Mouse (Mus musculus): Measurements from ENCODE around the gene Bahcc1.
A peak's percentile ranks its signal among the peaks of the same experiment; 100 is the strongest.

The Bahcc1 gene

DNA sequence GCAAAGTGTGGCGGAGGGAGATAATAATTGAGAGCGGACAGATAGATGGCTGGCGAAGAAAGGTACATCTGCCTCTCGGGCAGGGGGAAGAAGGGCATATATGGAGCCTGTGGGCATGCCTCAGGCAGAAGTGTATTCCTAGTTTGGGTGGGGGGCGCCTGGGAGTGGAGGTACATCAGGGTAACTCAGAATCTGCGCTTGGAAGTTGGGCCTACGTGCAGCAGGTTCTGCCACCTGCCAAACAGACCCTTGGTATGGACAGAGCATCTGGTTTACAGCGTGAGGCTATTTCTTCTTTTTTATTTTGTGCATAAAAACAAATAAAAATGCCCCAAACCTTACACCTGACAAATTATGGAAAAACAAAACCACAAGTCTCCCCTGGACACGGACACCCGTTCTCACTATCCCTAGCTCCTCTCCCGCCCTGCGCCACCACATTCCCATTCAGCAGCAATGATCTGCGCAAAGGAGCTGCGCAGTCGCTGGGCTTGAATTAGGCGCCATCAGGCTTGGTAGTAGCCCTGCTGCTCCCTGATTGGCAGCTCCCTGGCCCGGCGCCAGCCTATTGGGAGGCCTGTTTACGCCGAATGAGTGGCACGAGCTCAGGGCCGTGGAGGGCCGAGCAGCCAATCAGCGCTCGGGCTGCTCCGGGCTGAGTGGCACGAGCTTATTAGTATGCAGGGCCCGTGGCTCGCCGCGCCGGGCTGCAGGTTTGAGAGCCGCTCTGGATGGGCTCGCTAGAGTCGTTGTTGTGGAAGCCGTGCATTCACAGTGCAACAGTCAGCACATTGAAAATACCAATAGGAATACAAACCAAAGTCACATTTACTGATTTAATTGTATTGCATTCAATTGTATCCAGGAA, at the start of gene Bahcc1:
Bahcc1 (plus strand) TSS at position 718 of the 868 bp plus-strand sequence.
- peak; percentile 94 for DNase-seq (ENCODE audit: low read depth, low spot score)

DNA sequence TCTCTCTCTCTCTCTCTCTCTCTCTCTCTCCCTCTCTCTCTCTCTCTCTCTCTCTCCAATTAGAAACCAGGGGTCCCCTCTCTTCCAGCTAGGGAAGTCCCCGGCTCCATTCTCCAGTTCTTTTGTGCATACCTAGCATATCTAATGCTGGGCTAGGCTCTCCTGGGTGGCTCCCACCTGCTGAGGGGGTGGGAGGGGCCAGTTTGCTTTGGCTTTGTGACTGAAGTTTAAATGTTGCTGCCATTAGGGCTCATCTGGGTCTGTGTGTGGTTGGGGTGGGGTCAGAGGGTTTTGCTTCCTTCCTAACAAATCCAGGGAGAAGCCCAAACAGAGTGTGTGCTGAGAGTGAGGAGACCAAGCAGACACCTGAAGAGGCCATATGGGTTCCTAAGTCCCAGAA, 49.6 kb upstream of the Bahcc1 start:
- DNase-seq (ENCODE audit: low read depth, low spot score) = no peak

GRCm38 (mm10) chr11:120183708-120184107, 49.0 kb upstream of the Bahcc1 start:
- no peak for DNase-seq (ENCODE audit: low read depth, low spot score)

DNA sequence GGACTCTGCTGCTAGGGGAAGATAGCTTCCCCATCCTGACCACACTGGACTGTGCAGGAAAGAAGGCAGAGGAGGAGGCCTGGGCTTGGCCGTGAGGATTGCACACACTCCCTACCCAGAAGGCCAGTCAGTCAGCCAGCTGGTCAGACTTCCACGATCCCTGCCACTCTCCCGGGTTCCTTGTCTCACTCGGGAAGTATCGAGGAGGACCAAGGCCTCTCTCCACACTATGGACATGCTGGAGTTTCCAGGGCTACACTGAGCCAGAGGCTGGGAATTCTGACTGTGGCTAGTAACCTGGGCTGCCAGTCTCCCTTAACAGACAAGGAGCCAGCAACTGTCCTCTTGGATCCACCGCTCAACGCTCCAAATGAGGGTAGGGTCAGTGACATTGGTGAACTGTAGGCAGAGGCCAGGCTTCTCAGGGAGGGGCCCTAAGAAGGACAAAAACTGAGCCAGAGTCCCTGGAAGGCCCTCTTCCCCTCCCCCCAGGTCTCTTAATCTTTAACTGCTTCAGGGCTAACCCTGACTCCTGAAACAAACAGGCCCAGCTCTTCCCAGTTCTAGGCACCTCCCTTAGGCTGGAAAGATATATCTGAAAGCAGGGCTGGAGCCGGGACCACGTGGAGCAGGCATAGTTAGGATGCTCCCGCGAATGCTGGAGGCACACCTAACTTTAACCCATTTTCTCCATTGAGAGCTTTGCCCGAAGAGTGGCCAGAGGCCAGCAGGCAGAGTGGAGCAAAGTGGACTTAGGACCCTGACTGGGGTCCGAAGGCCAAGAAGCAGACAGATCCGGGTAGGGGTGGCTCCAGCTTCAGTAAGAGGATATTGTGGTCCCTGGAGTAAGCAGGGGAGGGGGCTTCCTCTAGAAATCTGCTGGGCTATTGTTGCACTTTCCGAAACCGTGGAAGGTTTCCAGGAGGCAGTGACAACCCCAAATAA, 48.1 kb upstream of the Bahcc1 start:
- no peak for DNase-seq (ENCODE audit: low read depth, low spot score)

GRCm38 (mm10) chr11:120185316-120186141, 47.2 kb upstream of the Bahcc1 start:
- no peak for DNase-seq (ENCODE audit: low read depth, low spot score)

DNA sequence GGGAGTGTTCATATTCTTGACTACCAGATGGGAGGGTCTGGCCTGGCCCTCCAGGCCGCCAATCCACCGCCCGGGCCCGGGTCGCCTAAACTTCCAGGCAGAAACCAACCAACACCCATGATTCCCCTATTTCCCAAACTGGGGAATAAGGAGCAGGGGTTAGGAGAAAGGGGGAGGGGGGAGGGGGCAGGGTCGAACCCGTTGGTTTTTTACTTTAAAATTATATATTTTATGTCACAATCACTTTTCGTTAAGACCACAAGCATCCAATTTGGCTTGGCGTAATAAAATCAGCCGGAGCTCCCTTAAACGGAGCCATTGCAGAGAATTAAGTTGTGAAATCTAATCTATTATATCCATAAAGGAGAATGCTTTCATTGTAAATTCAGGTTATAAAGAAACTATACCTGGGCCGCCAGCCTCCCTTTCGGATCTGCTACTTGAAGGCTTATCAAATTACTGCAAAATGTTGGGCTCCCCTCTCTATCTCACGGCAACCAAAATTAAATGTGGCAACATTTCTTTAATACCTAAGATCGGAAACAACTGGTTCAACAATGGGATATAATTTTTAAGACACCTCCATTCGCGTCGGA, 46.5 kb upstream of the Bahcc1 start:
- DNase-seq (ENCODE audit: low read depth, low spot score) = no peak

- DNase-seq (ENCODE audit: low read depth, low spot score) = no peak
Measured at GRCm38 (mm10) chr11:120186821-120187235, 45.9 kb upstream of the Bahcc1 start.

DNA sequence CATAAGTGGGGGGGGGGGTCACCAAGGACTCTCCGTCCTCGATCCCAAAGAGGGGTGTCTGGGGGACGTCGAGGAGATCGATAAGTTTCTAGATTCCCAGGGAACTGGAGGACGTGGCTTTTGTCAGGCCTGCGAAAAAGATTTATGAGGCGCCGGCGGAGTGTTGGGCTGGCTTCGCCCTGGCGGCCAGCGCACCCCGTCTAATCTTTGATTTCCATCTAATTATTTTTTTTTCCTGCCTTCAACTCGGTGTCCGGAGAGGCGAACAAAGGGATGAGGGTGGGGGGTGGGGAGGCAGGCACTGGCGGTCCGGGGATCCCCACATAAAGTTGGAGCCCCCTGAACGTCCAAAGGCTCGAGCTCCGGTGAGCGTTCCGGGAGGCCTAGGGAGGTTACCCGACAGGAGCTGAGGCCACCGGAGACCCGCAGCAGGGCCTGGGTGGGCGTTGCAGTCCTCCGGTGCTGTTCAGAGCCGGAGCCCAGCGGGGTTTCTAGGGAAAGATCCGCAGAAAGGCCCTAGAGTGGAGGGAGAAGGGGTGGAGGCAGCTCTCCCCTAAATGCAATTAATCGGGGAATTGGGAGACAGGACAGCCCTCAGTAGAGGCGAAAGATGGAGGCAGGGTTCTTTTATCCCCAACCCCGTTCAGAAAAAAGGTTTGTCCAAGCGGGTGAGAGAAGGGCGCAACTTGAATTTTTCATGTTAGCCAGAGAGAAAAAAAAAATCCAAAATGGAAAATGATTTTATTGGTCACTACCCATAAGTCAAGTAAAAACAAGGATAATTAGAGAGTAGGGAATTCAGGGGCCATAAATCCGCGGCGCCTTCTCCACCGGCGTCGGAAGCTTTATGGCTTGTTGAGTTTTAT, 45.3 kb upstream of the Bahcc1 start:
- no peak for DNase-seq (ENCODE audit: low read depth, low spot score)

GRCm38 (mm10) chr11:120188102-120188480, 44.7 kb upstream of the Bahcc1 start:
- peak; percentile 13 for DNase-seq (ENCODE audit: low read depth, low spot score)

DNA sequence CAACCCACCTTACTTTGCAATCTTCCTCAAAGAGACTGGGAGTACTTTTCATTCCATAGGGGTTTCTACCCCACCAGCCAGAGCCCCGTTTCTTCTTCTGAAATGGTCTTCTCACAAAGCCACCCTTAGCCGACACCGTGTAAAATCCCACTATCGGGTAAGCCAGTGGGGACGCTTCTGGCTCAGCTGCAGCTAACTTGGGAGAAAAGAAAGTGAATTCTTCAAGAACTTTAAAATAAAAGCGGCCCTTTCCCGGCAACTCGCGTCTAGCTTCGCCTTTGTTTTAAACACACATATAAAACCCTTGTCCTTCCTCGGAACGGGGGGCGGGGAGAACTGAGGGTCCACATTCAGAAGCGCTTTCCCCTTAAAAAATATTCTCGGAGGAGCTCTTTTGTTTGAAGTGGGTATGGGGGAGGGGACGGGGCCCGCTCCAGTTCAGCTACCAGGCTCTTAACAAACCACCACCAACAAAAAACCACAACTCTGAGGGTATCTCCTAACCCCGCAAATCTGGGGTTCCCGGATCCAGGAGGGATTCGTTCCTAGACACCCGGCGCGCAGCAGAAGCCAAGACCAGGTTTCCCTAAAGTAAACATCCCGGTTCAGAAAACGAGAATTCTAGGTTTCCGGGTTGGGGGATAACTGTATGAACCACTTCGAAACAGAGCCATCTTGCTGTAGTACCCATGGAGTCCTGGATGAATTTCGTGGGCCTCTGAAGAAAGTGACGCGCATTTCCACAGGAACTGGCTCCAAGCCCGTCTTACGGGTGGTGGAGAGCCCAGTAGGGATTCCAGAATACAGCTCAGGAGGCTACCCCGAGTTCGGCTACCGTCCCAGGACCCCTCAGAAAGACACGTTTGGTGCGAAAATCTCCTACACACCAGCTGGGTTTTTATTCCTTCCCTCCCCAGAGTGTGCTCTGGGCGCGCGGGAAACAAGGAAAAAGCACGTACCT, 44.0 kb upstream of the Bahcc1 start:
- DNase-seq (ENCODE audit: low read depth, low spot score) = peak; percentile 43

DNA sequence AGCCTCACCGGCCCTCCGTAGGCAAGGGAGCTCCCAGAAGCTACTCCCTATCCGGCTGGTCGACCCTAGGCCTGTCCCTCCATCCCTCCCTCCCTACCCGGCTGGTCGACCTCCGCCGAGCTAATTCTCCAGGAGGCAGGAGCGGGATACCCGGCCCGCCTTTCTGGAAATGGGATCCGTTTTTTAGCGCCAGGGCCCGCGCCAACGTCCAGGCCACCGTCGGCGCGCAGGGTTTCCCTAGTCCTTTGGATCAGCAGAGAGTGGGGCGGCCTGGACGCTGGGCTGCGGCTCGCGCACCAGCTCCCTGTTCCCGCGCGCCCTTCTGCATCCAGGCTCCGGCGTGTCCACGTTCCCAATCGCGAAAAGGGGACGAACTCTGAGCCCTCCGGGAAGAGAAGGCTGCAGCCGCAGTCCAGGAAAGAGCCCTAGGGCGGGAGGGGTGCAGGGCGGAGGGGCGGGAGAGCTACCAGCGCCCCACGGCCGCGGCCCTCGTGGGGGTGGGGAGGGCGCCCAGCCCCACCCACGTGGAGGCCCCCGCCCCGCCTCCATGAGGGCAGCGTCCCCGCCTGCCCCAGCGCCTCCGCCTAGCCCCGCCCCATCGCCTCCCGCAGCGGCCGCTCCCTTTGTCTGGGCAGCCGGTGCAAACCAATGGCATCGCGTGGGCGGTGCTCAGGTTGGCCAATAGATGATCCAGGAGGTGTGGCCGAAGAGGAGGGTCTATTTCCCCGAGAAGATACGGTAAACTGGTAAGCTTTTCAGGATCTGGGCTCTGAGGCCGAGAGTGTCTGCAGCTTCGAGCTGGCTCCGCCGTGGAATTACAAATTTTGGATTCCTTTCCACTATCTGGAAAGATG, 43.1 kb upstream of the Bahcc1 start:
- DNase-seq (ENCODE audit: low read depth, low spot score) = peak; percentile 96

DNA sequence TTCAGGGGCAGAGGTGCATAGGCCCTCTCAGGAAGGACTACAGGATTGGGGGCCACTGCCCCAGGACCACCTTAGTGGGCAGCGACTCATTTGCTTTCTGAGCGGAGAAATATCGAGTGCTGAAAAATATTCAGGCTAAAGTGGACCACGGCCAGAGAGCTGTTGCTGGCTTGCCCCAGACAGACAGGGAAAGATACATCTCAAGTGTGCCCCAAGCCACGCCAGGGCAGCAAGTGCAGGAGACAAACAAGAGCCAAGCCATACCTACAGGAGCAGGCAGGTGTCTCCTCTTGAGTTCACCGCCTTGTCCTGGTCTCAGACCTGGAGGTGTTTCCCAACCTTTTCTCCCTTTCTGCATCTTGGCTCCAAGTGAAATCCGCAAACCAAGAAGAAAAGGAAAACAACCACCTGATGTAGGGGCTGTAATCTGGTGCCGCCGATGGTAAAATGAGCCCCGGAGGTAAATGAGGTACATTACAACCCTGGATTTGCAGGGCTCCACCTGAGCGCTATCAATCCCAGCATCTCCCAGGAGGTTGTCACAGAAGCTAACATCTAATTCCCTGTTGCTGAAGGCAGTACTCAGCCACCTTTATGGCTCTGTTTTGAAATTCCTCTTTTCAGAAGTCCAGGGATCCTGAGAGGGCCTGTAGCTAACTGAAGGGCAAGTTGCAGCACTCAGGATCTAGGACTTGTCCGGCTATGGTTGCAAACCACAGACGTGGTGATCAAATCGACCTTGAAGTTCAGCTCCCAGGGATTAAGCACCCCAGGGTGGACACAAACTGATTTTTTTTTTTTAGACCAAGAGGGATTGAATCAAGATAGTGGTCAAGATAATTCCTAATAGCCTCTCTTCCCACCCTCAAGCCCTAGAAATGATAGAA, 42.0 kb upstream of the Bahcc1 start:
- peak; percentile 14 for DNase-seq (ENCODE audit: low read depth, low spot score)

DNA sequence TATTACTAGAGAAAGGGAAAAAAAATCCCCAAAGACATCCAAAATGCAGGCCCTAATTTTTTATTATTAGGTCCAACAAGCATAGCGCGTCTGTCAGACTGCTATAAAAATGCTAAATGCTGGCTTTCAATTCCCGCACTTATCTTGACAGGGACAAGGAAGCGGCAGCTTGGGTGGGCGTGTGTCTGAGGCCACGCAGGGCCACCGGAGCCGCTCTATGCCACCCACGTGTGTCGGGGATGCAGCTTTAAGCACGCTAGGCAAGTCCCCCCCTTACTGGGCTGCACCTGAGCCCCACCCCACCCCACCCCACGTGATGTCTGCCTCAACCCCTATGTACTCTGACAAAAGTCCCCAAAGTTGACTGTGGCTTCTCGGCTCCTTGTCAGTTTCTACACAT, 33.9 kb upstream of the Bahcc1 start:
- peak; percentile 11 for DNase-seq (ENCODE audit: low read depth, low spot score)

GRCm38 (mm10) chr11:120199766-120200165, 33.0 kb upstream of the Bahcc1 start:
- no peak for DNase-seq (ENCODE audit: low read depth, low spot score)

DNA sequence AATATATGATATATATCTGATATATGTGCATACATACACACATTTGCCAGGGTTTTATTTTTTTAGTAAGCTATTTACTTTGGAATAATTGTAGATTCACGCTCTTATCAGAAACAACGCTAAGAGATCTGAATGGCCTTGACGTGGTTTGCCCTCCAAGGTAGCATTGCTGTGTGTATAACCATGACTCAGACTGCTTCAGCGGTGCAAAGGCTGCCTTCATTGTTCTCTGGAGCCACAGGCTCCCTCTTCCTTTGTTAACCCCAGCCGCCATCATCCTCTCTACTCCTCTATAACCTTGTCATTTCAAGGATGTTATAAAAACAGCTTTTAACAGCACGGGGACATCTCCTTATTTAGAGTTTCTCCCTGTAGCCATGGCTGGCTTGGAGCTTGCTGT, 32.1 kb upstream of the Bahcc1 start:
- DNase-seq (ENCODE audit: low read depth, low spot score) = no peak

- no peak for DNase-seq (ENCODE audit: low read depth, low spot score)
Measured at GRCm38 (mm10) chr11:120204200-120204599, 28.5 kb upstream of the Bahcc1 start.

GRCm38 (mm10) chr11:120206069-120206668, 26.6 kb upstream of the Bahcc1 start:
- DNase-seq (ENCODE audit: low read depth, low spot score) = no peak
